In the genomic region with DNA sequence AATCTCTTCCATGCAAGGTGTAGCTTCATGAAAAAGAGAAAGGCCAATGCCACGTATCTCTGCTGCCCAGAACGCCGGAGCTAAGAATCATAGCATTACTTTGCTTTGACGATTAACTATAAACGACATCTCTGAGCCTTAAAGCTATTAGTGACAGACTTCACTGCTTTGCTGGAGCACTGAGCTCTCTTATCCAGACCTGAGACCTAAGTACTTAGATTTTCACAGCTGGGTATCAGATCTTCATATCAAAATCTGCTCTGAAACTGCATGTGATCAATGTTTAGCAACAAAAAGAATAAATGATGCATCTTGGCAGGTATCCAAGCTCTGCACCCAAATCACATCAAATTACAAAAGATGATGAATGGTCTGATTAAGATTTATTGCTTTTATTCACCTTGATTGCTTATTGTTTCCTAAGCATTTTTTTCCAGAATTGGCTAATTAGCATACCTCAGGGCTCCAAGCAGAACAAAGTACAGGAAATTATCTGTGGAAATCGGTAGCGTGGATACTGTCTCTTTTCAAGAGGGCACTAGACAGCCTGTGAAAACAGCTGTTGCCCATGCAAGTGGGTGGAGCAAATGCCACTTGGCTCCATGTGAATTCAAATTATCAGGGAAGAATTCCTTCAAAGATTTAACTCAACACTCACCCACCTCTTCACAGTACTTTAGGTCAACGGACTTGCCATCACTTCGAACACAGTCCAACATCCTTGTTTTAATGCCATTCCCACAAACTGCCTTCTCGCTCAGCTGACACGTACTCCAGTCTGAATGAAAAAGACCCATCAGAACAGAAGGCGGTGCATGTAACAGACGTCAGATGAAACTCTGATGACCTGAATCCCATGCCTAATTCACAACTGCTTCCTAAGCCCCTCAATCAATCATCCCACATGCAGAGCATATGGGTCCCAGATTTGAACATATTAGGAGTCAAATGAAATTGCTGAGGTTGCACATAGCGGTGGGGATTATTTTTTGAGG, we compare ENCODE assay signal across 14 mouse cellular contexts.
DNase-seq lines count a peak whose midpoint lies in the region; ATAC-seq lines count a peak whose summit lies in the region.
"Had no signal": no experiment of that assay in that cellular context is flagged by ENCODE, and none has a peak within 500 bp of the region (broad histone marks: within the 10 kb centered on the region; RNA-seq: fewer than 3 reads in every experiment).

No protein-coding gene starts in this region.

- ATAC-seq in forebrain, embryonic 12.5 days (ENCODE audit: low FRiP score): peak; percentile 82
- peak; percentile 87 for ATAC-seq in hindbrain, embryonic 16.5 days
- peak; percentile 70 for ATAC-seq in neural tube, embryonic 12.5 days (ENCODE audit: low FRiP score, low read depth)
- ATAC-seq: CD4-positive, CD25-positive, alpha-beta regulatory T cell, adult 4 months; intestine, postnatal 0 days had no signal

- no peak overlapping the region for H3K9ac ChIP-seq in forebrain, embryonic 12.5 days
- peak overlapping the region; percentile 9; the same call in 1 of the 2 replicates for H3K9ac ChIP-seq in hindbrain, embryonic 16.5 days (ENCODE audit: low read depth, low read length)
- H3K9ac ChIP-seq in neural tube, embryonic 12.5 days: no peak overlapping the region
- H3K9ac ChIP-seq: limb, embryonic 15.5 days had no signal

- H3K4me2 ChIP-seq in forebrain, embryonic 12.5 days: no peak overlapping the region
- no peak overlapping the region for H3K4me2 ChIP-seq in hindbrain, embryonic 16.5 days (ENCODE audit: low read length)
- H3K4me2 ChIP-seq in neural tube, embryonic 12.5 days (replicated peaks): no peak overlapping the region
- H3K4me2 ChIP-seq: limb, embryonic 15.5 days had no signal

- intact Hi-C loops in left cerebral cortex, postnatal 36 days (cut with DNase I): no loop called here

- peak overlapping the region; percentile 50; the same call in 1 of the 2 replicates for H3K27ac ChIP-seq in forebrain, embryonic 12.5 days
- peak overlapping the region; percentile 8; the same call in 1 of the 2 replicates for H3K27ac ChIP-seq in hindbrain, embryonic 16.5 days (ENCODE audit: low read depth, low read length)
- H3K27ac ChIP-seq in neural tube, embryonic 12.5 days: no peak overlapping the region
- H3K27ac ChIP-seq: heart, adult 2 months; limb, embryonic 15.5 days had no signal

- peak; percentile 14 for DNase-seq in brain, adult 2 months (ENCODE audit: low read depth, low spot score)
- no peak for DNase-seq in frontal cortex, postnatal 14 days (ENCODE audit: low spot score in 2 of 2)
- DNase-seq in right cerebral cortex, postnatal 36 days (ENCODE audit: low spot score in 2 of 2): no peak
- no peak for DNase-seq in left cerebral cortex, postnatal 36 days (ENCODE audit: low spot score in 2 of 2)
- DNase-seq: adrenal gland, postnatal 25 days; cerebellum, postnatal 36 days; heart, adult 2 months; lung, adult 18-20 months had no signal

- whole genome bisulfite sequencing in forebrain, embryonic 12.5 days: 60% methylated on average over 14 of the region's 14 CpGs
- WGBS in hindbrain, embryonic 16.5 days: 43% methylated on average over 14 of the region's 14 CpGs
- 63% methylated on average over 14 of the region's 14 CpGs for WGBS in neural tube, embryonic 12.5 days

- H3K4me3 ChIP-seq in forebrain, embryonic 12.5 days (replicated peaks): no peak overlapping the region
- no peak overlapping the region for H3K4me3 ChIP-seq in hindbrain, embryonic 16.5 days (ENCODE audit: low read length)
- H3K4me3 ChIP-seq in neural tube, embryonic 12.5 days: no peak overlapping the region
- H3K4me3 ChIP-seq: heart, adult 2 months; limb, embryonic 15.5 days had no signal

- H3K27me3 ChIP-seq in forebrain, embryonic 12.5 days: no peaks in the 10 kb centered on the region
- H3K27me3 ChIP-seq in hindbrain, embryonic 16.5 days (replicated peaks; ENCODE audit: control insufficient read depth, insufficient read depth, low read length): no peaks in the 10 kb centered on the region
- no peaks in the 10 kb centered on the region for H3K27me3 ChIP-seq in neural tube, embryonic 12.5 days (replicated peaks)
- H3K27me3 ChIP-seq: limb, embryonic 15.5 days had no signal

- H3K4me1 ChIP-seq in forebrain, embryonic 12.5 days: 0 out of 2 replicates have a peak, but pooled peaks cover 6% of the 10 kb centered on the region
- no peaks in the 10 kb centered on the region; the same call in 1 of the 2 replicates for H3K4me1 ChIP-seq in hindbrain, embryonic 16.5 days (ENCODE audit: control insufficient read depth, insufficient read depth, low read depth, low read length)
- no peaks in the 10 kb centered on the region for H3K4me1 ChIP-seq in neural tube, embryonic 12.5 days
- H3K4me1 ChIP-seq: limb, embryonic 15.5 days had no signal

- H3K9me3 ChIP-seq in forebrain, embryonic 12.5 days: no peaks in the 10 kb centered on the region
- H3K9me3 ChIP-seq in hindbrain, embryonic 16.5 days (ENCODE audit: control insufficient read depth, low read length): no peaks in the 10 kb centered on the region
- no peaks in the 10 kb centered on the region for H3K9me3 ChIP-seq in neural tube, embryonic 12.5 days
- H3K9me3 ChIP-seq: limb, embryonic 15.5 days had no signal

- H3K36me3 ChIP-seq in forebrain, embryonic 12.5 days (replicated peaks): no peaks in the 10 kb centered on the region
- no peaks in the 10 kb centered on the region for H3K36me3 ChIP-seq in hindbrain, embryonic 16.5 days (ENCODE audit: control insufficient read depth, insufficient read depth, low read length)
- no peaks in the 10 kb centered on the region for H3K36me3 ChIP-seq in neural tube, embryonic 12.5 days
- H3K36me3 ChIP-seq: limb, embryonic 15.5 days had no signal
